Mouse (Mus musculus) ES-E14 (cell line): ENCODE measurements around the gene Gm38431.

ENCODE experiments used
- CHD2 ChIP-seq: IDR thresholded peaks from 2 replicates; pipeline ENCODE4 v1.6.1; 2014; ENCODE audit warnings: mild to moderate bottlenecking, low read depth, low read length, inconsistent platforms
- MAFK ChIP-seq: IDR thresholded peaks from 2 replicates; pipeline ENCODE4 v1.6.1; 2014; ENCODE audit warnings: mild to moderate bottlenecking, low read depth, low read length, inconsistent platforms; ENCODE audit not compliant: insufficient read depth

- TF ChIP-seq MAFK (no peak), CHD2 (no peak)
These were observed 60.4 kb downstream of the Gm38431 start for GRCm38 (mm10) chr9:21031251-21031895.
